Mouse (Mus musculus) spleen, adult 18-20 months (tissue): ENCODE data around the gene 1810049J17Rik.

Experiments used
- DNase-seq, 2 experiments: peaks; one replicate each; pipeline ENCODE4 v3.0.0; 2022; ENCODE audit warnings: mixed read lengths in 2 of 2

1810049J17Rik gene

DNA sequence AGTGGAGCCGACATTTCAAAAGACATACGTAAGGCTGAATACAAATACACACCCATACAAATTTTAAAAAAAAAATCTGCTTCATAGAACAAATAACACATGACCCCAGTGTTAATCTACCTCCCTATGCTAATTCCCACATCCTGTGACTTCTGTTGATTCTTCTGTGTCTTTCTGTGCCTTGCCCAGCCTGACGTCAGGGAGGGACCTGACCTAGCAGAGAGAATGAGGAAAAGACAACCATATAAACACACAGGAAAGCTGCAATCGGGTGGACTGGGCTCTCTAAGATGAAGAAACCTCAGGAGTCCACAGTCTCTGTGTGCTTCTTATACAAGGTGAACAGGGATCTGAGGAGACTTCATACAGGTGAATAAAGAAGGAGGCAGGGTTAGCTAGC is 14.6 kb downstream of the 1810049J17Rik start:
- no peak for DNase-seq

- DNase-seq = no peak
These were observed 15.3 kb downstream of the 1810049J17Rik start for GRCm38 (mm10) chr15:12306188-12307071.

- no peak for DNase-seq
These were observed 19.9 kb downstream of the 1810049J17Rik start for GRCm38 (mm10) chr15:12301771-12302170.

- DNase-seq = no peak
These were observed 23.4 kb downstream of the 1810049J17Rik start for GRCm38 (mm10) chr15:12298231-12298737.

DNA sequence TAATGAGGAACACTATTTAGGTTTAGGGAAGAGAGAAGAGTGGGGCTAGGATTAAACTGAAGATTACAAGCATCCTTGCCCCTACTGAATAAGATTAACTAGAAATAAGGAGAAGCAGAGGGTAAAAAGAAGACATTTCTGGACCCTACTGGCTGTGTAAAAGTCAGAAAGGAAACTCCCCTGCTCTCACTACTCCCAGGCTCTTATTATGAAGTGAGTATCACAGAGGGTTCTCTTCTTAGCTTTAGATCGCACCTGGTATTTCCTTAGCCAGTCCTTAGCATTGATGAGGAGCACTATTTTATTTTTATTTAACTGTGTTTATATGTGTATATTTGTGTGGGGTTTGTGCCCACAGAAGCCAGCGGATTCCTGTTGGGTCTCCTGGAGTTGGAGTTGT is 25.5 kb downstream of the 1810049J17Rik start:
- no peak for DNase-seq

- DNase-seq = no peak
These were observed 29.9 kb downstream of the 1810049J17Rik start for GRCm38 (mm10) chr15:12291757-12292156.

GRCm38 (mm10) chr15:12290330-12290729 is 31.4 kb downstream of the 1810049J17Rik start:
- DNase-seq = no peak

DNA sequence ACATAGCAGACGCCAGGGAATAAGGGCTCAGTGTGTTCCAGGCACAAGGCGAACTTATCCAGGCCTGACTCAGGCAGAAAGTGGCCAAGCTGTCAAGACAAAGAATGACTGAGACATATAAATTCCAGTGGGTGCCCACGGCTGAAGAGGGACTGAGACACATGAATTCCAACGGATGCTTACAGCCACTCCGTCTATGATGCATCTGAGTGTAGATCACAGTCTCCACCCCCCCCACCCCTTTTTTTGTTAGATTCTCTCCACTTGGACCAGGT is 36.2 kb downstream of the 1810049J17Rik start:
- DNase-seq = no peak

DNA sequence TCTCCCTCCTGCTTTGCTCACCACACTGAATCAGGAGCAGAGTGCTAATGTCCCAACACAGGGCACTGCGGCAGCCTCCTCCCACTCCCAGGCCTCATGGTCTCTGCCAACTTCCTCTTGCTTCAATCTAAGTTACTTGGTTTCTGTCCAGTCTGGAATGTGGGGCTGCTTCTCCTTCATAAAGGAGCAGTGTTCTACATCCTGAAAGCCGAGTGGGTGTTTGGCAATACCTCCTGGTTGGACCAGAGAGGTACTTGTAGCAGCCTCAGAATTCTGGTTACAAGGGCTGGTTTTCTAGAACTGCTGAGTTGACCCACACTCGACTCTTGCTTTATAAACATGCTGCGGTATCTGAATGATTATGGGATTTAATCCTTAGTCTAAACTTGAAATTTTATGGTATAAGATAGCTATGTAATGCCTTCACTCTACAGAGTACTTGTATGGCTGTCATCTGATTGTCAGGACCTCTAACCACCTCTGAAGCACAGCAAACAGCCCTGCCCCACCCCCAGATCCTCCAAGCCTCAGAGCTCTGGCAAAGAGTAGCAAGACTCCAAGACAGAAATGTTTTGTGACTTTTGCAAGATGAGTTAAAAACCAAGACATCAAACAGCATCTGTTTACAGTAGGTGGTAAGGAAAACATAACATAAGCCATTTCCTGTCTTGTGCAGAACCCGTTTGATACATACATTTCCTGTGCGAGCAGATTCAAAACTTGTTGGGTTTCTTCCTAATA is 36.7 kb downstream of the 1810049J17Rik start:
- DNase-seq = no peak

DNA sequence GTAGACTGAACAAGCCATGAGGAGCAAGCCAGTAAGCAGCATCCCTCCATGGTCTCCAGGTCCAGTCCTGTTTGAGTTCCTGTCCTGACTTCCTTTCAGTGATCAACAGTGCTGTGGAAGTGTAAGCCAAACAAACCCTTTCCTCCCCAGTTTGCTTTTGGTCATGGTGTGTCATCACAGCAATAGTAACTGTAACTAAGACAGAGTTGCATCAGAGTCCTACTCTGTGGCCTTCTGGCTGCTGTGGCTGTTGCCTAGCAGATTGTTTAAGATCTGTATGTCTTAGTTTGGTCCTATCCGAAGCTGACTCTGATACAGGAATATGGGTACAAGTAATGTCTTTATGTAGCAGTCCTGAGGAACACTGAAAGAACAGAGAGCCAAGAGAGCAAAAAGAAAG is 41.9 kb downstream of the 1810049J17Rik start:
- no peak for DNase-seq

DNA sequence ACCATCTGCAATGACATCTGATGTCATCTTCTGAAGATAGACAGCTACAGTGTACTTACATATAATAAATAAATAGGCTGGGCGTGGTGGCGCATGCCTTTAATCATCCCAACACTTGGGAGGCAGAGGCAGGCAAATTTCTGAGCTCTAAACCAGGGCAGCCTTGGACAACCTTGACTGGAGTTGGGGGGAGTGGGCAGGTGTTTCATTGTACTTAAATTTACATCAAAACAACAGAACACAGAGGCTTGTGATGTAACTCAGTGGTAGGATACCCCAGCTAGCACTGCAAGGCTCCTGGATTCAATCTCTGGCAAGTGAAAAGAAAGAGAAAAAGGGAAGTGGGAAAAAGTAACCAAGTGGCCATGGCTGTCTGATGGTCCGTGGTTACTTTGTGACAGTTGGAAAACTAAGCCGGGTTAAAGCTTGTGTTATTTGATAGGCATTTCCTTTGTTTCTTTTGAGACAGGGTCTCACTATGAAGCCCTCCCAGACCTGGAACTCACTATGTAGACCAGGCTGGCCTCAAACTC is 46.5 kb downstream of the 1810049J17Rik start:
- no peak for DNase-seq

DNA sequence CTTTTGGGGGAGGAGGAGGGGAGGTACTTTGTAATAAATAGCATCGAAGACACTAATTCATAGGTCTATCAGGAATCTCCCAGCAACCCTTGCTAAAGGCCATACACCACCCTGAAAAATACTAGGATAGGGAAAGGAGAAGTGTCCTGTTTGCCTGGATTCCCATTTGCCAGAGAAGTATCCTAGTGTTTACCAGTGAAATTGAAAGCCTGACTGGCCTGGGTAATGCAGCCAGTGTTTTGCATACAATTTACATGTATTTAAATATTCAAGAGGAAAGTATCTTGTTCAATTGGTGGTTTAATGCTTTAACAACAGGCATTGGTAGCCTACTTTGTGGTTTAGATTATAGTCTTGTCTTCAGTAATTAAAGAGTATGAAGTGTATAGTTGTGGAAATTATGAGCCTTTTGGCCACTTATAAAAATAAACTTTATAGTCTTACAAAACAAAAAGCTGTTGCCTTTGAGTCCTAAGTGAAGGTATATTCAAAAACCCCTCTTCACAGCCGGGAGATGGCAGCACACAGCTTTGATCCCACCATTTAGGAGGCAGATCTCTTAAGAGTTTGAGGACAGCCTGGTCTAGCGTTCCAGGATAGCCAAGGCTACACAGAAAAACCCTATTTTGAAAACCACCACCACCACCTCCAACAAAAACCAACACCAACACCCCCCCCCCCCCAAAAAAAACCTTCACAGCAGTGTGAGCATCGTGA is 47.5 kb downstream of the 1810049J17Rik start:
- no peak for DNase-seq

DNA sequence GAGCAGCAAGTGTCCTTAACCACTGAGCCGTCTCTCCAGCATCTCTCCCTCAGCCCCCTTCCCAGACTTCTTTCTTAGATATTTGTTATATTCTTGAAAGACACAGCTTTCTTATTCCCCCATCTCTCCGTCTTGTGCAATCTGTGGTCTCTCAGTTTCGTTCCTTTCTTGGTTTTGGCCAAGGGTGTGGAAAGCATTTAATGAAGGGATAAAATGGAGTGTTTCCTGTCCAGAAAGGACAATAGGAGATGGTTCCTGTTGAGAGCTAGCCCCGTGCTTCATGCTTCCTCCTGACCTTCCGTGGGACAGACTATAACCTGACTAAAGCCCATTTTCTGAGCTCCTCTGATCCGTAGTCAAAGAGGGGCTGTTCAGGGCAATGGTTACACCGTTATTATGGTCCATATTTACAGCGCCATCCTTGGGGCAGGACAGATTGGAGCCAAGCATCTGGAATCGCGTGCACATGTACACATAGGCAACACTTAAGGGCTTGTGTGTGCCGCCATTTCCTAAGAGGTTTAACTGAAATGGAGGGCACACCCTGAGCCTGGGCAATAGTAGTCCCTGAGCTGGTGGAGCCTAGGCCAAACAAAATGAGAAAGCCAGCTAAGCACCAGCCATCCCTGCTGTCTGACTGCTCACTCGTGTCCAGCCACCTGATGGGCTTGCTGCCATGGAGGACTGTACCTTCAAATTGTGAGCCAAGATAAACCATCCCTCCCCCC is 48.2 kb downstream of the 1810049J17Rik start:
- no peak for DNase-seq
